Mouse (Mus musculus): ENCODE measurements around the gene 1700067P10Rik. TPM values are rescaled to one million over a fixed set of nuclear protein-coding genes. Genes with fewer than 3 reads are reported as not detected.

Gene 1700067P10Rik
- not detected for total RNA-seq (2021)

DNA sequence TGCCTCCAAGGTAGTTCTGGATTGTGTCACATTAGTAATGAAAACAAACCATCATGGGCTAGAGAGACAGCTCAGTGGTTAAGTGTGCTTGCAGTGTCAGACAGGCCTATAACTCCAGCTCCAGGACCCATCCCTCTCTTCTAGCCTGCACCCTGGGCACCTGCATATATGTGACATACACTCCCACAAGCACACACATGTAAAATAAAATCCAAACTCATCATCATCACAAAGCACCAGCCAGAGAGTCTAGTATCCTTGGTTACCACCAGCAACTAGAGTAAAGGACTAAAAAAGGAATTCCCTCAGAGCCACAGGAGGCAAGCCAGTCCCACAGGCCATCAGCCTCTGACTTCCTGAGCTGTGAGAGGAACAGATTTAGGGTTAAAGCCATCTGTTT is at the start of gene 1700067P10Rik:
Gene 1700067P10Rik, plus strand, starts transcription at position 301 of the 400 bp plus-strand sequence.
- DNase-seq: no peak

DNA sequence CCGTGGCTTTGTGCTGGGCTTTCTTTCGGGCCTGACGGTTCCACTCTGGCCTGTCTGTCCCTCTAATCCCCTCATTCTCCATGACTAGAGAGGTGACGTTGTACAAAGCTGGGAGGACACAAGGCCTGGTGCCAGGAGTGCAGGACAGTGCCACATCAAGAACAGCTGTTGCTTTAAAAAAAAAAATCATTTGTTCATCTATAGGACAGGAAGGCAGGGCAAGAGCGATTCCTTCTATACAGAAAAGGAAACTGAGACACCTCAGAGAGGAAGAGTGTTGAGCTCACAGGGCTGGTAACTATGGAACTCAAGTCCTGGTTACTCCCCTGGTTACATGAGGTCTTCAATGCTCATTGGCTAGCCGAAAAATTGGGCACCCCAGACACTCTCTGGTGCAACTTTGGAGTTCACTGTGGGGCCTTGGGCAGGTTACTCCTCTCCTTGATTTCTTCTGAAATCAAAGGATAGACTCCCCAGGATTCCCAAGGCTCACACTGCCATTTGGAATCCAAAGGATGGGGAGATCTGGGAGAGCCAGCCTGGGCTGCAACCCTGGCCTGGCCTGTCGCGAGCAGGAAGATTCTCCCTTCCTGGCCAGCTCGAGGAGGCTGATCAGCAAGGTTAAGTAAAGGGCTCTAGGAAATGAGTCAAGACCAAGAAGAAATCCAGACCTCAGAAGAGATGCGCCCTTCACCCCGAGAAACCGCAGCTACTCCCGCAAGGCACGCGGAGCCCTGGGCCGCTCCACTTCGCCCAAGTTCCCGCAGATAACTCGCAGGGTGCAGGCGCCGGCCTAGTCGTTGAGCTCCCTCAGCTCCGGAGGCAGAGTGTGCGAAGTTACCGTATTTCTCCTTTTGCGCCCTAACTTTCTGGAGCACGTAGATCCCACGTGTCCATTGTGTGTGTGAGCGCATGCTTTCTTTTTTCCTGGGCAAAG is 47.5 kb upstream of the 1700067P10Rik start:
- DNase-seq: peak; percentile 31 to 37

DNA sequence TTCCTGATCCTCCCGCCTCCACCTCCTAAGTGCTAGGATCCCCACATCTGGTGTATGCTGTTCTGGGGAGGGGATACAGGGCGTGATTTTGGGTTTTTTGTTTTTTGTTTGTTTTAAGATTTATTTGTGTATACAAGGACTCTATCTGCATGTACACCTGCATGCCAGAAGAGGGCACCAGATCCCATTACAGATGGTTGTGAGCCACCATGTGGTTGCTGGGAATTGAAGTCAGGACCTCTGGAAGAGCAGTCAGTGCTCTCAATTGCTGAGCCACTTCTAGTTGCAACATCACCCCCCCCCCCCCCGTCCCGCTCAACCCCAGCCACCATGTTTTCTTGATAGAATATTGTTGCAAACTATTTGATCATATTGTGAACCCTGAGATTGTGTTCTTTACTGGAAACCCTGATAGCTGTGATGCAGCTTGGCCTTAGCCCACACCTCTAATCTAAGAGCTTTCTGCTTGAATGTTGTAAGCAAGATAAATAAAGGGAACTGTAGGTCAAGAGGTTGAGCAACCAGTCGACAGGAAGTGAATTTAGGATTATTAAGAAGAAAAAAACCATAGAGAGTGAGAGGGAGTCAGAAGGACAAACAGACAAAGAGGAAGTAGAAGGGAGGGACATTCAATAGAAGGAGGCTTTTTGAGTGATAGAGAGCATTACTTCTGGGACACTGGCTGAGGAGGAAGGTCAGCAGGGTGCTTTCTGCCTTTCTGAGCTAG is 45.8 kb upstream of the 1700067P10Rik start:
- DNase-seq: no peak

DNA sequence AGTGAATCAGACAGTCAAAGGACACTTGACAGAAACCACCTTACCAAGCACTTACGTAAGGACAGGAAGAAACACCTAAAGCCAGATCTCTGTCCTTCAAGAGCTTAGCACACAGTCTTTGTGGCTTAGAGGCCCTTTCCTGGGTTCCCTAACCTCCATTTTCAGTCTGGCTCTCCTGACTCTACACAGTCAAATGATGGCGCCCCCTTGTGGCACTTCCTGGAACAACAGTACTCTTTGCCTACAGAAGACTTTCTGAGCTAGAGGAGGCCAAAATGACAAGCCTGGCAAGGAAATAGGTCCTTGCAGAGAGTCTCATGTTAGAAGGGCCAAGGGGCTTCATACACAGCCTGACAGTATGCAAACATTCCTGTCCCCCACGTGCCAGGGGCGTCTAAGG is 43.5 kb upstream of the 1700067P10Rik start:
- no peak for DNase-seq

DNA sequence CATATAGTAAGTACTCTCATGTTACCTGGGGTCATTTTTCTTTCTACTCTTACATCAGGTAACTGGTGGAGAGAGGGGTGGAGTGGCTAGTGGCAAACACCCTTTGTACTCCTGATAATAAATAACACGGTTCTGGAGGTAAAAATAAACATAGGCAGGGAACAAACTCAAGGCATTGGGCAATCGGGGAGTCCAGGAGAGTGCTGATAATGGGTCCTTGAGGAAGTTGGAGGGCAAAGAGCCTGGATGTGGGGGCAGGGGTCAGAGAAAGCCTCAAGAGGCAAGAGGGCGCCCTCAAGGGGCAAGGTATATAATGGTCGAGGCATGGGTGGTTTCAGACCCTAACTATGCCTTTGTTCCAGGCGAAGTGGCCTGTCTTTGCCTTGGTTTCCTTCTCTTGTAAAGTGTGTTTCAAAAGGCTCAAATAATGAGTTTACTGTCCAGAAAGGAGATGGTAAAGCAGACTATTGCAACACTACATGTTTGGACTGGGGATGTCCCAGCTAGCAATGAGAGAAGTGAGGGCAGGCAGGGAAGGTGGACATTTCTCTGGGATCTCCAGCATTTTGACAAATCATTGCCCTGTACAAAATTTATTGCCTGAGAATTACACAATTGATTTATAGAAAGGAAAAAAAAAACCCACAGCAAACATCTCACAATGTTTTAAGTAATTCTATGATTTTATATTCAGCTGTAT is 37.3 kb upstream of the 1700067P10Rik start:
- no peak for DNase-seq

DNA sequence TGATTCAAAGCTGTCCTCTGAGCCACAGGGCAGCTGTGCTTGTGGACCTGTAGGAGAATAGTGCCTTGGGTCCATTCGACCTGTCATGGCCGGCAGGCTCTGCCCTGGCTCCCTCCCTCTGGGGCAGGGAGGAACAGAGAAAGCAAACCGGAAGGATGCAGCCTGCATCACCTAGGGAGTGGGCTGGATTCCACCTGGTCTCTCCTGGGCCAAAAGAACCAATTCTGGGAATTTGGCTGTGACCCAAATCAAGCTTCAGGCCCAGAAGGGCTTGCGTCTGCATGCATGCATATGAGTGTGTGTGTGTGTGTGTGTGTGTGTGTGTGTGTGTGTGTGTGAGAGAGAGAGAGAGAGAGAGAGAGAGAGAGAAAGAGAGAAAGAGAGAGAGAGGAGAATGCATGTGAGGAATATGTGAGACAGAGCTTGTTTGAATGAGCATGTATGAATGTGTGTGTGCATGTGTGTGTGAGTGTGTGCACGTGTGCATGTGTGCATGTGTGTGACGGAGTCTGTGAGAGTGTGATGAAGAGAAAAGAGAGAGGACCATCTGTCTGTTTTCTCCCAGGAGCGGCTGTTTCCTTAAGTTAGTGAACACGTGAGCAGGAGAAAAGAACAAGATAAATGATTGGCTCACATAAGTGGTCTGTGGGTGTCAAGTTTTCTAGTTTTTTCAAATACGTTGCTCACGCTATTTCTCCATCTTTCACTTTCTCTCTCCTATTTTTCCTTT is 36.6 kb upstream of the 1700067P10Rik start:
- DNase-seq: no peak

DNA sequence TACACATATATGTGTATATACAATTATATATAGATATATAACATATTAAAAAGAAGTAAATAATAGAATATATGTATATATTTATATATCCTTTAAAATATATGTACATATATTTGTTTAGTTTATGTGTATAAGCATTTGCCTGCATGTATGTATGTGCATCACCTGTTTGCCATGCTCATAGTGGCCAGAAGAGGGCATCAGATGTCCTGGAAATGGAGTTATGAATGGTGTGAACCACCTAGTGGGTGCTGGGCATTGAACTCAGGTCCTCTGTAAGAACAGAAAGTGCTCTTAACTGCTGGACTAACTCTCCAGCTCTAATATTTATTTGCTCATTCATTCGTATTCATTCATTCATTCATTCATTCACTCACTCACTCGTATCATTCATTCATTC is 35.5 kb upstream of the 1700067P10Rik start:
- no peak for DNase-seq

DNA sequence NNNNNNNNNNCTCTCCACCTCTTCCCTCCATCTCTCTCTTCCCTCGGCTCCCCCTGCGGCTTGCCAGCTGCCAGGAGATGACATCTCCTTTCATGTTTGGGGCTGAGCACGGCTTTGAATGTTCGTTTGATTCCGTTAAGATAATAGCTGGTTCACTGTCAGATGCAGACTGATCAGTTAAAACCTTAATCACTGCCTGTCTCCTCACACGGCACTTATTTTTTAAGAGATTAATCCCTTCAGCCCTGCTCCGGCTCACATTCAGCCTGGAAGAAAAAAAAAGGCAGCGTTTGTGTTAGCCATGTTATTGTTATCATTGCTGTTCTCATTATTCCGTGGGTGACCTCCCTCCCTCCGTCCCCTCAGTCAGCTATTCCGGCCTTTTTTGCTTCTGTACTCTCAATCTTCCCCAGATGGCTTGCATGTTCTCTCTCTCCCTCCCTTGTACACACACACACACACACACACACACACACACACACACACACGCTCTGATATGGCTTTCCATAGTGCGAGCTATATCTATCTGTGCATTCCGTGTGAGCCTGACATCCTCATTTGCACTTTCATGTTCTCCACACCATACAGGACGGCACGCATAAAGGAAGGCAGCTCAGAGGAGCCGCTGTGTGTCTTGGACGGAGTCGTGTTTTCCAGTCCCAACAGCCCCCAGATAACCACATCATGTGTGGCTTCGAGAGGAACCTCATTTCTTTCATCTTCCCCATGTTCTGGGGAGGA is 33.9 kb upstream of the 1700067P10Rik start:
- DNase-seq: no peak

DNA sequence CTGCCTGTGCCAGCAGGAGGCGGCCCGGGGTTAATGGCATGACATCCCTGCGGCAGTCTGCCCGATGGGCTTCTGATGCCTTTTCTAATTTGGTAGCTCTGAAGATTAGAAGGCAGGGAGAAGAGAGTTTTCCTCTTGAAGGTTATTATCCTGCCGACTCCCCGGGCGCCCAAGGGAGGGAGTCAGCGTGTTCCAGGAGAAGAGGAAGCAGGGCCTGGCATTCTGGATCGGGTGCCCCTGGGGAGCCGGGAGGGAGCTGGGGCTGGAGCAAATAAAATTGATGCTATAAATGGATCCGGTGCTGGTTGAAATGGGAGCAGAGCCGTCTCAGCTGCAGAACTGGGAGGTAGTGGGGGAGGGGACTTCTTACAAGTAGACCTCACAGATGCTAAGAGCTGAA is 31.7 kb upstream of the 1700067P10Rik start:
- no peak for DNase-seq

DNA sequence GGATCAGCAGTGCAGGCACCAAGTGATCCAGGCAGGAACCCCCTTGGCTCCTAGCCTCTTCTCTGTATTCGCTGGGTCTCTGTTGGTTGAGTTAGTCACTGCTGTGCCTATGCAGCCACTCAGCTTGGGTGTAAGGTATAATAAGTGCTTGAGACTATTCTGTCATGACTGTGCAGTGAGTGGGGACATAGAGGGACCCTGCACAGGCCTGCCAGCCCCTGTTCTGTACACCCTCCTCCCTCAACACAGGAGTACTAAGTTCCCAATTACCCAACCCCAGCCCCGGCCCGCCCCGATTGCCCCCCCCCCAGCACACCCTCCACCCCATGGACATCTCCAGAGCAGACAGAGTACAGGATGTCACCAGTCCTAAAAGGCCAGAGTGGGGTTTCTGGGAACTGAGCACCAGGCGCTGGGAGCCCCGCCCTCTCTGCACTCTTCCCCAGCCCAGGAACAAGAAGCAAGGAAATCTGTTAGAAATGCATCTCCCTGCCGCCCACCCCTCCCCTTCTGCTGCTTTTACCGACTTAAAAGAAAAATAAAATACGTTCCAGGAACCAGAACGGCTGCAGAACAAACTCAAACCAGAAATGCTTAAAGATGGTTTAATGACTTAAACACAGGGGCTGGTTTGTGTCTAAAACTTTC is 24.8 kb upstream of the 1700067P10Rik start:
- no peak for DNase-seq

DNA sequence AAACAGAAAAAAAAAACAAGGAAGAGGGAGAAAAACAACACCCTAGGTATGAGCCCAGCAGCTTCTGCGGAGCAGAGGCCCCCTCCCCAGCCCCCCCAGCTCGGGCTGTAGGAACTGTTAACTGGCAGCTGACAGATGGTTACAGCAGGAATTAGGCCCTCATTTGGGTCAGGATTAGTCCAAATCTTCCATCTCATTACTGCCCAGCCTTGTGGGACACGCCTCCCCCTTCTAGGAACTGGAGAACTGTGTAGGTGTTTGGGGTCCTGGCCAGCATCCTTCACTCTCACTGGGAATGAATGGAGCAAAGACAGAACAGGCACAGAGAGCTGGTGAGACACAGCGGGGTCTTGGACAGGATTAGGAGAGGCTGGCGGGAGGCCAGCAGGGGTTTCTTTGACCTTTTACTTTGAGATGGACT is 24.0 kb upstream of the 1700067P10Rik start:
- no peak for DNase-seq

DNA sequence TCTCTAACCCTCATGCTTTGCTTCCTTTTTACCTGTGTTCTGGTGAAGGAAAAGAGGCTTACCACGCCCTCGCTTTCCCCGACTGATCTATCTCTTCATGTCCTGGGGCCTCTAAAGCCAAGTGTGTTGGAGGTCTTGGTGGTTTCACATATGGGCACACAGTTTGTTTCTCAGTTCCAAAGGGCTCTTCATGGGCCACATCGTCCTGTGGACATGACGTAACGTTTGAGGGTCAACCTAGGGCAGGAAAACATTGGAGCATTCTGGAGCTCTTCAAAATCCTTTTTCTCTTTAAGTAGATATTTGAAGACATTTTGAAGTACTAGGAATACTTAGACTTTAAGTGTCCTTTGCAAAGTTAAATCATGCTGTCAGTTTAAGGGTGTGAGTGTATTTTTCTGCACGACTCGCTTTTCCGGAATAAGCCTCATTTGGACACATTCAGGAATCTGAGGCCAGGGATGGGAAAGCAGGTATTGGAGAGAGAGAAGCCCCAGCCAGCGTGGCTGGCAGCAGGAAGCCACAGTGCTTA is 22.0 kb upstream of the 1700067P10Rik start:
- no peak for DNase-seq

DNA sequence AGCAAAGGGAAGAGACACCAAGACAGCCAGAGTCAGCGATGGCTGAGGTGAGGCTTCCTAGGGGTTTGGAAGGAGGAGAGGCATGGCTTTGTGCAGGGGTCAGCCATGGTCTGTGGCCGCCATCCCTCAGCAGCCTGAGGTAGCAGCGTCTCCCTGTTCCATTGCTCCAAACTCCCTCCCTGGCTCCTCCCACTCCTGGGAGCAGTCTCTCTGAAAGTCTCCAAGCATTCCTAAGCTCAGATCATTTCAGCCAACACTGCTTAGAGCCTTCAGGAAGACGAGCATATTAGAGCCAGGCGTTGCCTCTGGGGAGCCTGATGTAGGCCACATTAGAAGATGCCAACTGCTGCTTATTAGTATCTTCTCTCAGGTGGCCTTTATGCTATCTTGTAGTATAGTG is 21.4 kb upstream of the 1700067P10Rik start:
- DNase-seq: no peak

DNA sequence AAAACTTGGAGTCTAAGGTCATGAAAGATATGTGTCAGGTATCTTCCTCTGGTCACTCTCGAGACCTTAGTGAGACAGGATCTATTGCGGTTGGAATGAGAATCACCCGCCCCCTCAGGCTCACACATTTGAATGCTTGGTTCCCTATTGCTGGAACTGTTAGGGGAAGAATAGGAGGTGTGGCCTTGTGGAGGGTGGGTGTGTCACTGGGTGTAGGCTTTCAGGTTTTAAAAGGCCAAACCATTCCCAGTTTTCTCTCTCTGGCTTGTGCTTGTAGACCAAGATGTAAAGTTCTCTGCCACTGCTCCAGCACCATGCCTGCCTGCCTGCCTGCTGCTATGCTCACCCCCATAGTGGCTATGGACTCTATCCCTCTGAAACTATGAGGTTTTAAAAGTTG is 8.5 kb upstream of the 1700067P10Rik start:
- DNase-seq: no peak

DNA sequence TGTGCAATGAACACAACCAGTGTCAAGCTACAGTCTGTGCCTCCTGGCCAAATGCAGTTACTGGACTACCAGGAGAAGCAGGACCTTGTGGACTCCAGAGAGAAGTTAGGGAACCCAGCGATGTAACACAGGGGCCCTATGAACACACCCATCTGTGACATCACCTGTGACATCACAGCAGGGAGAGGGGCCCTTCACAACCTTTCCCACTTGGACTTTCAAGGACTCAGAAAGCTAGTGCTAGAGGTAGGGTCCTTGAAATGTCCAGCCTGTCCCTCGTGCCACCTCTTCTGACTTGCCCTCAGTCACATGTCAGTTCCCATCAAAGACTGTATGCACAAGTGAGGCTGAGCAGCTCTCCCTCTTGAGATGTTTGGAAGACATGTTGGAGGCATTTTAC is 327 bp downstream of the 1700067P10Rik start:
- no peak for DNase-seq

DNA sequence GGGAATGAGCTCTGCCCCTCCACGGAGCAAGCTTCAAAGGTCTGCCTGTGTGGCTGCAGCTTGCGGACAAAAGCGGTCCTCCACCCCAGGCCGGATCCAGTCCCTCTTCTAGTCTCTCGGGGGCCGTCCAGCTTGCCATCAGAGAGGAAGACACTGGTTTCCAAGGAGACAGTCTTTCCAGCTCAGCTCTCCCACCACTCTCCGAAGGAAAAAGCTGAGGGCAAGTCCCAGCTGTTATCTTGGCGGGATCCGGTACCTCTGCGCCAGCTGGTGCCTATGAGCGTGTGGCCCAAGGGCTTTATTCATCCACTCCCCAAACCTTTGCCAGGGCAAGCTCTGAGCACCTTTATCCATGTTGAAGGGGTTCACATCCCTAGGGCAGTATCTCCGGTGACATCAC is 1.2 kb downstream of the 1700067P10Rik start:
- DNase-seq: no peak

DNA sequence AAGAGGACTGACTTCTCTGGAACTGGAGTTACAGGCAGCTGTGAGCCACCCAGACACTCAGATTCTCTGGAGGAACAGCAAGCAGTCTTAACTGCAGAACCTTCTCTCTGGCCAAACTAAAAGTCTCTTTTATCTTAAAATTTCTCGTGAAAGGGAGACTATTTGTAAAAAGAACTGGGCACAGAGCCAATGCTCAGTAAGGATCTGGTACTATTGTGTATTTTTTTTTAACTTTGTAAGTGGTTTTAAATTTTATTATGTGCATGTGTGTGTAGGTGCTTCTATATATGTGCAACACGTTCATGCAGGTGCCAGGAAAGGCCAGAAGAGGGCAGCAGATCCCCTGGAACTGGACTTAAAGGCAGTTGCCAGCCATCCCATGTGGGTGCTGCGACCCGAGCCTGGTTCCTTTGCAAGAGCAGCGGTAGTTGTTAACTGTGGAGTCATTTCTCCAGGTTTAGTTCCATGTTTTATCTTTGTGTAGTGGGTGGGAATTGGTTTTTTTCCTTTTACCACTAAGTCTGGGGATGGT is 4.2 kb downstream of the 1700067P10Rik start:
- no peak for DNase-seq

DNA sequence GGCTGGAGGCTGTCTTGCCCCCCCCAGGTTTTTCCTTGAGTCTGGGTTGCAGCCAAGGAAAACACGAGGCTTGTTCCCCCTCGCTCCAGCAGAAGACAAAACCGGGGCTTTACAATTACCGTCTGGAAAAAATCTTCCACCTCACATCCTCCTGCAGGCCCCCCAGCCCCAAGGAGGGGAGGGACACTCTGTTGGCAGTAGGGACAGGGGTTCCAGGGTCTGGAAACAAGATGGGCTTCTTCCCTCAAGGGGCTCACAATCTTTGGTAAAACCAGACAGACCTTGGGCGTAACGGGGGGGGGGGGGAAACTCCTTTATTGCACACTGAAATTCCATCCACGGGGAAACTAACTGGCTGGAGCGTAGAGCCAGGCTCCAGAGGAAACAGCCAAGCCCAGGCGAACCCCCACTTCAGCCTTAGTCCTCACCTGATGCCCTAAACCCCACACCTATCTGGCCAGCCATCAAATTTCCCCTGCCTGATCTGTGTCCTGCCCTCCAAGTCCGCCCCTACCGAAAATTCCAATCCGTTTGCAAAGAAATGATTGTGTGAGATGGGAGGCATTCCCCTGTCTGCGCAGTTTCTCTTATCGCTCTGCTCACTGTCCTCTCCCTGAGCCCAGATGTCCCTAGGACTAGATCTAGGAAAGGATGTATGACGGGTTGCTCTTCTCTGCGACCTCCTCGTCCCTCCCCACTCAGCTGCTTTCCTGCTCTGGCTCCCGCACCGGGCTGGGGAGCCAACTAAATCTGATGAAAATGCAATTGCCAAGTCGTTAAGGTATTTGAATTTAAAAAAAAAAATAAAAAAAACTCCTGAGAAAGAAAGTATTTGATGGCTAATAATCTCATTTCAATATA is 5.9 kb downstream of the 1700067P10Rik start:
- DNase-seq: no peak

DNA sequence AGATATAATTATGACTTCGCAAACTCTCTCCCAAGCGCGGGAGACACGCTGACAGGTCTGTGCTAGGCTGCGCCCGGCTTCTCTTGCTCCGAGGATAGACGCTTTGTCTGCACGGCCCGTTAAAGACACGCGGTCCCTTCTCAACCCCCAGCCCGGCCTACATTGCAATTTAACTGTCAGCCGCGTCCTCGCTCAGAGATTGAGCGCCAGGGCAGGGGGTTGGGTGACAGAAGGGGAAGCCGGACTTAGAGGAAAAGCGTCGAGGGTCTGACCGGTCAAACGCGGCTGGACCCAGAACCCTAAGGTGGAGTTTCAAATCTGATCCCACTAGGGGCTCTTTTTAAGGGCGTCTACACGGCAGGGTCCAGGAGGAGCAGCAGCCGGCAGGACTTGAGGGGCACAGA is 6.6 kb downstream of the 1700067P10Rik start:
- DNase-seq: no peak

DNA sequence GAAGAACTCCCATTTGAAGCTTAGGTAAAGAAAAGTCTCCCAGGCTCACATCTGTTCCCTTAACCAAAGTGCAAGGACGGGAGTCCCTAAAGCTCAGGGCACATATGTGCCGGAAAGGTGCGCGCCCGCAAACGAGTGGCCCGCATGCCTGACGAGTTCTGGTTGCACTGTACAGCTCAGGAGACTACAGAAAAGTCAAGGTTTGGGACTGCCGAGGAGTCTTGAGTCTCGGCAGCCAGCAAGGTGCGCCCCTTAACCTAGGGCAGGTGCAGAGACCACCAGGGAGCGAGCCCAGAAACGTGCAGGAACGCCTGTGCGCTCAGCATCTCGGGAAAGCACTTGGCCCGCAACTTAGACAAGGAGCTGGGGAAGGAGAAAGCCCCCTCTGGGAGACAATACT is 7.2 kb downstream of the 1700067P10Rik start:
- no peak for DNase-seq

Data from layer of hippocampus, postnatal 36 days (tissue).